Mouse (Mus musculus) G1E (cell line): ENCODE measurements around the gene Mpg. TPM values are rescaled to one million over a fixed set of nuclear protein-coding genes. Genes with fewer than 3 reads are reported as not detected.

Source experiments
- ATAC-seq: 2 replicates; pipeline ENCODE4 v1.8.0; 2016; ENCODE audit warnings: mild to moderate bottlenecking; ENCODE audit not compliant: insufficient number of reproducible peaks, poor library complexity, low FRiP score, severe bottlenecking; ENCODE audit errors: extremely low read depth
- DNase-seq: peaks from one replicate; pipeline ENCODE4 v3.0.0; 2012; ENCODE audit warnings: low spot score
- H3K27me3 ChIP-seq: 2 replicates; pipeline ENCODE4 v1.6.1; 2012; ENCODE audit warnings: mild to moderate bottlenecking, low read length, inconsistent platforms; ENCODE audit not compliant: insufficient read depth
- H3K36me3 ChIP-seq: replicated peaks from 2 replicates; pipeline ENCODE3; 2012; ENCODE audit warnings: mild to moderate bottlenecking, inconsistent platforms
- H3K4me1 ChIP-seq: 2 replicates; pipeline ENCODE4 v1.6.1; 2012; ENCODE audit warnings: low read depth, low read length, inconsistent platforms, mixed read lengths; ENCODE audit not compliant: insufficient read depth
- H3K4me3 ChIP-seq: 2 replicates; pipeline ENCODE4 v1.5.1; 2012; ENCODE audit warnings: low read depth, mild to moderate bottlenecking, inconsistent platforms, low read length, moderate library complexity, mixed read lengths
- H3K9me3 ChIP-seq: replicated peaks from 2 replicates; pipeline ENCODE4 v1.6.1; 2012; ENCODE audit warnings: inconsistent platforms
- CTCF ChIP-seq: IDR thresholded peaks from 2 replicates; pipeline ENCODE4 v1.5.1; 2012; ENCODE audit warnings: low read depth, low read length, inconsistent platforms, mixed read lengths
- GATA1 ChIP-seq: IDR thresholded peaks from 2 replicates; pipeline ENCODE4 v1.6.1; 2012; ENCODE audit warnings: borderline replicate concordance, low read length, inconsistent platforms, mixed read lengths
- GATA2 ChIP-seq: IDR thresholded peaks from 2 replicates; pipeline ENCODE4 v1.6.1; 2012; ENCODE audit warnings: low read depth, low read length, inconsistent platforms, borderline replicate concordance
- POLR2AphosphoS5 ChIP-seq: IDR thresholded peaks from 2 replicates; pipeline ENCODE4 v1.6.1; 2012; ENCODE audit warnings: low read depth, low read length, inconsistent platforms; ENCODE audit not compliant: insufficient replicate concordance
- TAL1 ChIP-seq: conservative IDR thresholded peaks from 2 replicates; pipeline ENCODE4 v1.6.1; 2012; ENCODE audit warnings: low read depth, low read length, inconsistent platforms, mixed read lengths
- polyA plus RNA-seq: library from polyadenylated mRNA; stranded (reverse); fragments of >175 nt; gene quantifications from 2 replicates; pipeline ENCODE4 v1.2.3, GENCODE M21; 2012
- total RNA-seq, 2 experiments: library from RNA; stranded (forward) in 1 of 2; stranded (reverse) in 1 of 2; fragments of 200-1000 nt in 1 of 2; fragments of >200 nt in 1 of 2; fragmentation: Nextera tagmentation in 1 of 2; gene quantifications; 2 replicates each; pipeline ENCODE4 v1.2.3; 2014 to 2017

Gene Mpg
- total RNA-seq (2014; fragmentation: Nextera tagmentation) (13.7 and 22.0 TPM in 2 replicates), total RNA-seq (2017) (12.7 and 17.0 TPM in 2 replicates), polyA plus RNA-seq (13.4 and 14.2 TPM in 2 replicates)

DNA sequence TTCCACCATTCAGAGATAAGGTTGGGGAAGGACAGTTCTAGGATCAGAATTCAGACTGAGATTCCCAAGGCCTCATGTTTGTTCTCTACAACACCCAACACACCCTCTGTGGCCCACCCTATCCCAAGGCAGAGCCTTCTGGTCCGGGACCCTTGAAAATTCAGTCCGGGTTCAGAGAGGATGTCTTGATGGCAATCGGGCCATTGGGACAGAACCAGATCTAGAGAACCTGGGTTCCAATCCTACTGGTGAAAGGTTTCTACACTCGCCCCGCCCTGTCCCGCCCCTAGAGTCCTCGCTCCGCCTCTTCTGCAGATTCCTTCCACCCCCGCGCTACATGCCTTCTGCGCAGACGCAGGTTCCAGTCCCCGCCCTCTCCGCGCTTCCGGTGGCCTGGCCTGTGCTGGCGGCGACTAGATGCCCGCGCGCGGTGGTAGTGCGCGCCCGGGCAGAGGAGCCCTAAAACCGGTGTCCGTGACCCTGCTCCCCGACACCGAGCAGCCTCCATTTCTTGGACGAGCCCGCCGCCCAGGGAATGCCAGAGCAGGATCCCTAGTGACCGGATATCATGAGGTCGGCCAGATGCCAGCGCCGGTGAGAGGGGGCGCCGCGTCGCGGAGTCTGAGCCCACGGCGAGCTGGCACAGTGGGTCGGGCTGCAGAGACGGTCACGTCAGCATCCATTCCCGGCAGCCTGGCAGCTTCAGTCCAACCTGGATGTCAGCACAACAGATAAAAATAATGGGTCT is at the start of gene Mpg:
Gene Mpg, plus strand, starts transcription at position 382 of the 748 bp plus-strand sequence.
- Histone ChIP-seq H3K4me3 (peak within 1 kb of the TSS; percentile 80), H3K36me3 (peaks cover 40% of the 10 kb centered on the region), H3K9me3 (no peaks in the 10 kb centered on the region; the same call in 1 of the 2 replicates), H3K4me1 (peaks cover 74% of the 10 kb centered on the region), H3K27me3 (peaks cover 38% of the 10 kb centered on the region)
- peak; percentile 67 for ATAC-seq
- no peak for TF ChIP-seq POLR2AphosphoS5
- TF ChIP-seq GATA1 = no peak
- no peak for TF ChIP-seq CTCF
- peak; percentile 92 for DNase-seq

GRCm38 (mm10) chr11:32178506-32178905 is 47.8 kb upstream of the Mpg start:
- H3K27me3 ChIP-seq = peaks cover 26% of the 10 kb centered on the region

DNA sequence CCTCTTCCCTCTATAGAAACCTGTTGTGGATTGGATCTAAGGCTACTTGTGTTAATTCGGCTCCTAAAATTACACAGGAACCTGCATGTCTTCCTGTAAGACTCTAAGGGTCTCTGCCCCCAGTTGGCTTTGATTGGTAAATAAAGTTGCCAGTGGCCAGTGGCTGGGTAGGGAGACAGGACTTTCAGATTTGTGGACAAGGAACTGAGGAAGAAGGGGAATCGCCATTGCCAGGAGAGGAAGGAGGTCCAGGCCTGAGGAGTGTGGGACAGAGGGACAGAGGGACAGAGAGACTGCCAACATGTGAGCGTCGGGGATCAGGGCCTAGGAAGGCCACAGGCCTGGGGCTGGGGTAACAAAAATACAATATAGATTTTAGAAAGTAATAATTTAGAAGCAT is 45.1 kb upstream of the Mpg start:
- Histone ChIP-seq H3K27me3 (peaks cover 35% of the 10 kb centered on the region), H3K36me3 (no peaks in the 10 kb centered on the region), H3K4me1 (no peaks in the 10 kb centered on the region; the same call in 1 of the 2 replicates), H3K9me3 (peaks cover 6% of the 10 kb centered on the region; the same call in 1 of the 2 replicates), H3K4me3 (no peak overlapping the region)
- ATAC-seq = no peak
- TF ChIP-seq TAL1 (no peak), POLR2AphosphoS5 (no peak), CTCF (no peak), GATA2 (no peak), GATA1 (no peak)
- DNase-seq = no peak

More at GRCm38 (mm10) chr11:32178506-32178905, 47.8 kb upstream of the Mpg start:
- TF ChIP-seq GATA1 = no peak
- no peak for TF ChIP-seq POLR2AphosphoS5
- no peak for TF ChIP-seq TAL1
- no peak for TF ChIP-seq CTCF
- no peak for TF ChIP-seq GATA2
- Histone ChIP-seq H3K4me3 (no peak overlapping the region), H3K4me1 (no peaks in the 10 kb centered on the region; the same call in 1 of the 2 replicates), H3K9me3 (peaks cover 6% of the 10 kb centered on the region; the same call in 1 of the 2 replicates), H3K36me3 (no peaks in the 10 kb centered on the region)
- no peak for DNase-seq
- ATAC-seq = no peak

- DNase-seq (peak; percentile 51), ATAC-seq (no peak)
- no peaks in the 10 kb centered on the region for H3K36me3 ChIP-seq
These were observed 44.1 kb upstream of the Mpg start for GRCm38 (mm10) chr11:32181973-32182868.

GRCm38 (mm10) chr11:32184469-32184868 is 41.8 kb upstream of the Mpg start:
- DNase-seq (no peak), ATAC-seq (no peak)
- no peak overlapping the region for H3K4me3 ChIP-seq
- peaks cover under 1% of the 10 kb centered on the region for H3K4me1 ChIP-seq
- peaks cover 24% of the 10 kb centered on the region for H3K27me3 ChIP-seq
- TF ChIP-seq TAL1 (no peak), GATA2 (no peak), POLR2AphosphoS5 (no peak), GATA1 (no peak), CTCF (no peak)
- no peaks in the 10 kb centered on the region for H3K9me3 ChIP-seq
- H3K36me3 ChIP-seq = no peaks in the 10 kb centered on the region

More at GRCm38 (mm10) chr11:32181973-32182868, 44.1 kb upstream of the Mpg start:
- H3K4me1 ChIP-seq = no peaks in the 10 kb centered on the region; the same call in 1 of the 2 replicates
- TF ChIP-seq CTCF (peak; percentile 70), POLR2AphosphoS5 (no peak)
- H3K9me3 ChIP-seq = peaks cover 6% of the 10 kb centered on the region; the same call in 1 of the 2 replicates
- peaks cover 30% of the 10 kb centered on the region for H3K27me3 ChIP-seq
- H3K4me3 ChIP-seq = no peak overlapping the region

DNA sequence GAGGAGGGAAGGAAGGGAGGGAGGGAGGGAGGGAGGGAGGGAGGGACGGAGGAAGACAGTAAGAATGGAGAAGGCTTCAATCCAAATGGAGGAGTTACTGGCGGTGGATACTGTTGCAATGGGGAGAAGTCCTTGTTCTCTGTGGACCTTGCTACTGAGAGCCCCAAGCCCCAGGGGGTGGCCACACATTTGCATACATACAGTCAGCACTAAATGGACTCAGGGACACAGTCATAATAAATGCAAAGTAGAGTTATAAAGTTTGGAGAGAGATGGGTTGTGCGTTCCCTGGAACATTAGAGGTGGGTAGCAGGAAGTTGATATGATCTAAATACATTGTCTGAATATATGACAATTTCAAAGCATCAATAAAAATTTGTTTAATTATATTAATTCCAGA is 40.3 kb upstream of the Mpg start:
- H3K27me3 ChIP-seq = peaks cover 30% of the 10 kb centered on the region
- H3K9me3 ChIP-seq = no peaks in the 10 kb centered on the region
- H3K36me3 ChIP-seq = peaks cover 12% of the 10 kb centered on the region
- no peak for TF ChIP-seq GATA1
- no peak for TF ChIP-seq GATA2
- TF ChIP-seq TAL1 = no peak
- DNase-seq (no peak), ATAC-seq (no peak)
- H3K4me1 ChIP-seq = peaks cover 4% of the 10 kb centered on the region
- H3K4me3 ChIP-seq = no peak overlapping the region
